Mouse (Mus musculus) NIH3T3 (cell line): ENCODE measurements around the gene Esr1.
A peak's percentile ranks its signal among the peaks of the same experiment; 100 is the strongest.

Source experiments
- DNase-seq: peaks from one replicate; pipeline ENCODE4 v3.0.0-alpha.2; 2012; ENCODE audit warnings: low read depth

Esr1 gene

DNA sequence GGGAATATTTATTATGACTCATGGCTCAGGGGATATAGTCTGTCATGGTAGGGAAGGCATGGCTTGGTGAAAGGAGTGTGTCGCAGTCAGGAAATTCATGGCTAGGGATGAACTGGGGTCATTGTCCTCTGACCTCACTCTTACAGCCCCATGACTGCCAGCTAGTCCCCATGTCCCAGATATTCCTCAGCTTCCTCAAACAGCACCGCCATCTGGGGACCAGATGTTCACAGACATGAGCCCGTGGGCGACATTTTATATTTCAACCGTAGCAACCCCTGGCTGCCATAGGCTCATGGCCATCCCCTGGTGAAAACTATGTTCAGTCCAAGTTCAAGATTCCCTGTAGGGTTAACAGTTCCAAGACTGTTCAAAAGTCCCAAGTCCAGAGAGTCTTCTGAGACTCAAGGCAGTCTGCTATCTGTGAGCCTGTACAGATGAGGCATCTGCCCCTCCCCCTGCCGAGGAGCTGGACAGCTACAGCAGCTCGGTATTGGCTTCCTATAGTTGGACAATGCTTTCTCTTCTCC lies 83.0 kb downstream of the Esr1 start:
- DNase-seq: peak; percentile 41

DNA sequence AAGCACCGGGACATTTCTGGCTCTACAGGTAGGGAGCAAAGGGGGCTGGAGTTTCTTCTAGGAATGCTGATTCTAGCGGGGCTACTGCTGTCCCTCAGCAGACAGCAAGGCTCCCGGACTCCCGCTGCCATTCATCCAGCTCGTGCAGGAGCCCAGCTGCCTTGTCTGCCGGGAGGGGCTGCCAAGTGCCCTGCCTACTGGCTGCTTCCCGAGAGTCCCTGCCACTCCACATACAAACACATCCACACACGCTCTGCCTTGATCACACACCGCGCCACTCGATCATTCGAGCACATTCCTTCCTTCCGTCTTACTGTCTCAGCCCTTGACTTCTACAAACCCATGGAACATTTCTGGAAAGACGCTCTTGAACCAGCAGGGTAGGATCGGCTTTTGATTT lies 98.5 kb downstream of the Esr1 start:
- peak; percentile 28 for DNase-seq

DNA sequence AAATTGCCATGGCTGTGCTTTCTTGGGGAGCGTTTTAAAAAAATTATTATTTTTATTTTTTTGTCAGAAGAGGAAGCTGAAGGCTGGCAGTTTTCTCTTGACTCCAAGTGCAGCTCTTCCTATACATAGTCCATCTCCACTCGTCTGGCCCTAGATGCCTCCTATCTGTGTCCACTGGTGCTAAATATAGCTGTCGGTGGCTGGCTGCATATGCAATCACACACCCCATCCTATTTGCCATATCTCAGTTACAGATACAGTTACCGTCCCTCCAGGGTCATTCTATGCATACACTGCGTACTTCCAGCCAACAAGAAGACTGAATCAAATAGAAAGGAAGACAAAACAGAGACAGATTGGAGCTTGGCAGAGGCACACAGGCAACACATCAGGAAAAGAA lies 100.0 kb downstream of the Esr1 start:
- DNase-seq: no peak

DNA sequence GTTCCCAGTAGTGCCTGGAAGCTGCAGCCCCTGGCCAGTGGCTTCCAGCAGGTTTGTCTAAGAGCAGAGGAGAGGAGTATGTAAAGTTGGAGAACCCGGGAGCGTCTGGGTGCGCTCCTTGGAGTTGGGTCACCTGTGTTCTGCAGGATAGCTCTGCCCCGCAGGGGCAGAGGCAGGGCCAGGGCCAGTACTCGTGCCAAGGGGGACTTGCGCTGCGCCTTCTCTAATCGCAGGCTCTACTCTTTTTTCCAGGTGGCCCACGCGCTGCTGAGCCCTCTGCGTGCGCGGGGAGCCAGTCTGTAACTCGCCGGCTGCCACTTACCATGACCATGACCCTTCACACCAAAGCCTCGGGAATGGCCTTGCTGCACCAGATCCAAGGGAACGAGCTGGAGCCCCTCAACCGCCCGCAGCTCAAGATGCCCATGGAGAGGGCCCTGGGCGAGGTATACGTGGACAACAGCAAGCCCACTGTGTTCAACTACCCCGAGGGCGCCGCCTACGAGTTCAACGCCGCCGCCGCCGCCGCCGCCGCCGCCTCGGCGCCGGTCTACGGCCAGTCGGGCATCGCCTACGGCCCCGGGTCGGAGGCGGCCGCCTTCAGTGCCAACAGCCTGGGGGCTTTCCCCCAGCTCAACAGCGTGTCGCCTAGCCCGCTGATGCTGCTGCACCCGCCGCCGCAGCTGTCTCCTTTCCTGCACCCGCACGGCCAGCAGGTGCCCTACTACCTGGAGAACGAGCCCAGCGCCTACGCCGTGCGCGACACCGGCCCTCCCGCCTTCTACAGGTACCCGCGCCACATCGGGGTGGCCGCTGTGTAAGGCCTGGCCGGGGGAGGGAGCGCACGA lies 100.9 kb downstream of the Esr1 start:
- no peak for DNase-seq

DNA sequence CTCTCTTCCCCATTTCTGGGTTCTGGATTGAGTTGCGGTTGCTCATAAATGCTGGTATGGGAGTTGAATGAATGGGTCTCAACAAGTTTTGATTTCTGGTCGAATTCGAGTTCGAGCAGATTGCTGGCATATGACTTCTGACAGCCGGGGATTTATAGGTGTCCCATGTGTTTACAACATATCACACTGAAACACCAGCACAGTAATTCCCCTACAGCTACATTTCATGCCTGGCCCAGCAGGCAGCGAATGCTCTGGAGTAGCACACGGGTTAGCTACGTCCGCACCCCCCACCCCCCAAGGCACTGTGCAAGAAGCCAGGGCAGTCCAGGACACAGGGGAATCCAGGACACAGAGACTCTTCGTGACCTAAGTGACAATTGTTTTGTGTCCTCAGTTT lies 102.0 kb downstream of the Esr1 start:
- DNase-seq: no peak

DNA sequence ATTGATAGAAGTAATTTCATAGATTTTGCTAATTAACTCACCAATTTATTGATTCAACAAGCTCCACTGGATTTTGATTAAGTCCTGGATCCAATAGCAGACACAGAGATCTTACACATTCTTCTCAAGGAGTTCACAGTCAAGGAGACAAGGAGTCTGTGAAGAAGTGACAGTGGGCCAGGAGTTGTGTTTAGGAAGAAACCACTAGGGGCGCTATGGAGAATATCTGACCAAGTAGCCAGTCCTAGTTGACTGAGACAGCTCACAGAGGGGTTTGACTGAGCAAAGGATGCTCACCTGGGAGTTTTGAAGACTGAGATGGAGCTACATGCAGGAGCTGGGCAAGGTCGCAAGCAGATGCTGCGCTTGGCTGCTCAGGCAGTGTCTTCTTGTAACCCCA lies 113.5 kb downstream of the Esr1 start:
- DNase-seq: peak; percentile 45

DNA sequence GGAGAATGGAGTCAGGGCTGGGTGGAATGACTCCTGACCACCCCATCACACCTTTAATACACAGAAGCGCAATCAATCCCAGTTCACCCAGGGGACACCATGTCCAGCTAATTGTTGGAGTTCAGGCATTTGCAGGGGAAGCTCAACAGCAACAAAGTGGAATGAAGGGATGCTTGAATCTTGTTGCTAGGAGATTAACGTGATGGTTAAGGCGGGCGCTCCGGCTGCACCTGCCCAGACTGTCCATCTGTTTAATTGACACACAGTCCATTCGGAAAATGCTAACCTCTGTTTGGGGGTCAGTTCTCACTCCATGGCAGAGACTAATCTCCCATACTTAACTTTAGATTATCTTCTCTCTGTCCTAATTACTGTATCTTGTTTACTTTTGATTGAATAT lies 114.7 kb downstream of the Esr1 start:
- DNase-seq: no peak

DNA sequence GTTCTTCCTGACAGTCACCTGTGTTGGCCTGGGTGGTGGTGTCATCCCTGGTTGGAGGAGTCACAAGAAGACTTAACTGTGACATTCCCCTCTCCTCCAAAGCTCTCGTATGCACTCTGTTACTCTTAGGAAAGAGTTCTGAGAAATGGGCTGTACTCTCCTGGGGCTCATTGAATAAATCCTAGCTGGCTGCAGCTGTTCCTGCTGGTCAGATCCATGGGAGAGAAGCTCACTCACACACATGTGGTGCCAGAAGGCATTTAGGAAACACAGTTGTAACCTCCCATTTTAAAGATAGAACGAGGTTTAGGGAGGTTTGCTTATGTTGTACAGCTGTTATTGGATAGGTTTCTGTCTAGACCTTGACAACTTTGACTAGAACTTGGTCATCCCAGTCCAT lies 120.9 kb downstream of the Esr1 start:
- DNase-seq: peak; percentile 11

DNA sequence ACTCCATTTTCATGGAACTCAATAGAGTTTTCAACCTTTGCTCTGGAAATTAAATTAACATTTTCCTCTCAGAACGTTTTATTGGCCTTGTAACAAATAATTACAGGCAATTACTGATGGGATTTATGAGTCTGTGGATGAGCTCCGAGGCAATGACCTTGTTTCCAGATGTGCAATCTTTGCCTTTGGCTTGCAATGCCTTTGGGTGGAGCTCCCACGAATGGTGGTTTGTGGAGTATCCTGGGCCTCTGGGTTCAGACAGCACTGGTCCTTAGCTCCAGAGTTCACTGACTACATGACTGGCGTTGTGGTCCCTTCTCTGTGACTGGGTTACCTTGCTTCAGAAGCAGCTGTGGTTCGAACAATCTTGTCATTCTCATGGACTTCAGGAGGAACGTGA lies 122.6 kb downstream of the Esr1 start:
- DNase-seq: no peak

DNA sequence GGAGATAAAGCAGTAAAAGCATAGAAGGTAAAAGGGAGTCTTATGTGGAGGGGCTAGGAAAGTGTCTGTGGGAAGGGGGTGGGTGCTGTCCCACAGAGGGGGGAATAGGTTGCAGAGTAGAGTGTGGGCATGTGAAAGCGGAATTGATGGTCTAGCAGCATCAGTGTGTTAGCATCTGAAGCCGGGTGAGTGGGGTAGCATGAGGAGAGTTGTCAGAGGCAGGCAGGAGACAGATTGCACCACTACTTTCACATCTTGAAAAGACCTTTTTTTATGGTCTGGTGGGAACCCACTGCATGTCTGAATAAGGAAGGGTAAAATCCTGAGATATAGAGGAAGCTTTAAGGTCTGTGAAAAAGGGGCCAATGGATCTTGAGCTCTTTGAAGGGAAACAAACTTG lies 123.5 kb downstream of the Esr1 start:
- no peak for DNase-seq

DNA sequence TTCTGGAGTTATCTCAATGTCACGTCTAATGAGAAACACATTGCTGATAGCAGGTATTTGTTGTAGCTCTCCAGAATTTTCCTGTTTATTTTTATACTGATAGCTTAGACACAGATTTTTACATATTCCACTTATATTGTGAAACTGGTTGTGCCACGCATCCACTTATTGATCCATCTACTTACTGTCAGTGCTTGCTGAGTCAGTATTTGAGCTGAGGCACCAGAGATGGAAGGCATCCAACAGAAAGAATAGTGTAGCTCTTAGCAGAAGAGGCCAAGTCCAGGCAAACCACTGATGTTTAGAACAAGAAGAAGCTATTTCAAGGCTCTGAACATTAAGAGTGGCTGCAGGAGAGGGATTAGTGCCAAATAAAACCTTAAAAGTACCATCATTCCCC lies 126.9 kb downstream of the Esr1 start:
- peak; percentile 43 for DNase-seq

DNA sequence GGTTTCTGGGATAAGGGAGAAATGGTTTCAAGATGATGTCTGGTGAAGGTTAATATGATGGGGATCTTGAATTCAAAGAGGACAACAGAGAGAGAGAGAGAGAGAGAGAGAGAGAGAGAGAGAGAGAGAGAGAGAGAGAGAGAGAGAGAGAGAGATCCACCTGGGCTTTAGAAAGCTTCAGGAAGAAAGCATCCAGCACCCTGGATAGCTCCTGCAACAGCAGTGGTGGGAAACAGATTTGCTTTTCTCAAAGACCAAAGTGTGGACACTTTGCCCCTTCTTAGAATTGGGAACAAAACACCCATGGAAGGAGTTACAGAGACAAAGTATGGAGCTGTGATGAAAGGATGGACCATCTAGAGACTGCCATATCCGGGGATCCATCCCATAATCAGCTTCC lies 139.7 kb downstream of the Esr1 start:
- DNase-seq: peak; percentile 75

DNA sequence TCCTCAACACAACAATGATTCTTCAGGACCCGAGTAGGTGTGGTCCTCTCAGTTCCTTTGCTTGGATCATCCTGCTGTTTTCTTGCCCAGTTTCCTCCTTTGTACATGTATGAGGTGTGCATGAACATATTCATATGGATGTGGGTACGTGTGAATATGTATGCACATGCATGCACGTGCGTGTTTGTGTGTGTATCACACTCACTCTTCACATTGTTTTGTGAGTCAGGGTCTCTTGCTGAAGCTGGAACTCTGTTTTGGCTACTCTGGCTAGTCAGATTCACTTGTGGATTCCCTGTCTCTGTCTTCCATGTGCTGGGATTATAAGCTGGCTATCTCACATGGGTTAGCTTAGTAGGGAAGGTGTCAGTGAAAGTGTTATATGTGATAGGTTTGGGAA lies 141.6 kb downstream of the Esr1 start:
- no peak for DNase-seq

DNA sequence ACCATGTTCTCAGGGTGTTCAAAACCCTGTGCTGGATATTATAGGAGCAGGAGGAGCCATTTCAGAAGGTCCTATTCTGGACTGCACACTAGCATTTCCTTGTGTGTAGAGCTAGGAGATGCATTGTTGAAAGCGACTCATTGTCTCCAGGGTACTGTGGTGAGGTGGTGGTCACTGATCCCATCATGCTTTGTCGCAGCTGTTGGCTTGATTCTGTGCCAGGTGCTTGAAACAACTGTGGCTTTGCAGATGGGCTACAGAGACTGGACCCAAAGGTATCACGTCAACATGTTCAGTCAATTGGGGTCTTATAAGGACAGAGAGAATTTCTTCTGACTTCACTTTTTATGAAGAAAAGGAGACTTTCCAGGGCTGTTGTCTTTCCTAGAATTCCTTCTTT lies 164.1 kb downstream of the Esr1 start:
- peak; percentile 73 for DNase-seq

DNA sequence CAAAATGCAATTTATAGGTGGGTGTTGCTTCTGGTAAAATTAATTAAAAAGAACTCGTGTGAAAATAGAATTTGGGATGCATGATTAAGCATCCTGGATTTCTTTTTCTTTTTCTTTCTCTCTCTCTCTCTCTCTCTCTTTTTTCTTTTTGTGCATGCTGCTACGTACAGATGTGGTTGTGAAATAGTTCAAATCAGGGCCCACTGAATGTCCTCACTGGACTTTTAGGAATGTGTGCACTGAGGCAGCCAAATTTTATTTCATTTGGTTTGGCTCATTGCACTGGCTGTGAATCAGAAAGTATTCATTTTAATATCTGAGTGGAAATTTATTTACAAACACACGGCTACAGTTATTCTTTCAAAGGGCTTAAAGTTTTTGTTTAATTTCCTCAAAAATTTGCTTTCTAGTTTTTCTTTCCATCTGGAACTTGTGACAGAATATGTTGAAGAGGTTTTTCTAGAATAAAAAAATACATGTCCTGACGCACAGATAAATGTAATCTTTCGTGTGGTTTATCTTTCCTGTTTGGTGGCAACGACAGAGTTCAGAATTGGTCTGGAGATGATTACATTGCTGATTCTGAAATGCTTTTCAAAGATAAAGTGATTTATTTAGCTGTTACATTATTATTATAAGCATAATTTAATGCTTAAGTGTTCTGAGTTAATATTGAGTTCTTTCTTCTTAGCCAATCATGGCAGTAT lies 164.8 kb downstream of the Esr1 start:
- peak; percentile 86 for DNase-seq

DNA sequence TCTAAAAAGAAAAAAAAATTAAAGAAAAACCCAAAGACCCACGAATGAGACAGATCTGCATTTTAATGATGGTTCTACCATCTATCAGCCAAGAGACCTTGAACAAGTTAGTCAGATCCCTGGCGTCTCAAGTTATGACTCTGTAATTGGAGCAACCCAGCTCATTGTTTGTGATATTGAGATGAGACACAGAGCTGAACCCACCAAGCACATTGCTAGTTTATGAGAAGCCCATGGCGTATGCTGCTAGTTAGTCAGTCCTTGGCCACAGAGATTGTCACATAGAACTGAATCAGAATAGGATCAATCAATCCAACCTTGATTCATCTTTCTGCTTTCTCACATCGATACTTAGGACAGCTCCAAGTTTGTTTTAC lies 165.3 kb downstream of the Esr1 start:
- DNase-seq: peak; percentile 37

DNA sequence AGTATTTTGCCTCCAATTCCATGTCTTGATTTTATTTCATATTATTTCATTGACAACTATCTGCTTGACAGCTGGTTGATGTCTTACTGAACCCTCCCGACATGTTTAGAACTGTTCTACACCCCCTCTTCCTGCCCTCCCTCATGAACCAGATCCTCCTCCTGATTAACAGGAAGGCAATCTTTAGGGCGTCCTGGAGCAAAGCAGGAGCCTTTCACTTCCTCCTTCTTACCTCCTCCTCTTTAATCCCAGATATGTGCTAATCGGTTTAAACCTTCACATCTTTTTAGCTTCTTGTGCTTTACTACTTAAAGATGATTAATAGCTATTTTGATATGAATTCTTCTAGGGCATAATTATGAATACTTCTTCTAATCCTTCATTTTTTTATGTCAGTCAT lies 166.6 kb downstream of the Esr1 start:
- DNase-seq: no peak

DNA sequence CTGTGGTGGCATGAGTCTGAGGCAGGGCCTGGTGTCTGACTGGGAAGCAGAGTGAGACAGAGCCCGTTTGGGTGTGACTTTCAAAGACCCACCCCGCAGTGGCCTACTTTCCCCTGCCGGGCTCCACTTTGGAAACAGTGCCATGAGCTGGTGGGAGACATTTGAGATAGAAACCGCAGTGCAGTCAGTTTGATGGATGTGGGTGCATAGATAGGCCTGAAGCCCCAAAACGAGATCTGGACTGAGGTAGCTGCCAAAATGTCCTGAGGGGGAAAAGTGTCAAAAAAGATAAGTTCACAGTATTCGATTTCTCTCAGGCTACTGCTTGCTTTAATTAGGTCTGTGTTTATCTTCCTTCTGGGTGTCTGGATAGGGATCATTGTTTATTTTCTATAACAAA lies 169.5 kb downstream of the Esr1 start:
- DNase-seq: no peak

DNA sequence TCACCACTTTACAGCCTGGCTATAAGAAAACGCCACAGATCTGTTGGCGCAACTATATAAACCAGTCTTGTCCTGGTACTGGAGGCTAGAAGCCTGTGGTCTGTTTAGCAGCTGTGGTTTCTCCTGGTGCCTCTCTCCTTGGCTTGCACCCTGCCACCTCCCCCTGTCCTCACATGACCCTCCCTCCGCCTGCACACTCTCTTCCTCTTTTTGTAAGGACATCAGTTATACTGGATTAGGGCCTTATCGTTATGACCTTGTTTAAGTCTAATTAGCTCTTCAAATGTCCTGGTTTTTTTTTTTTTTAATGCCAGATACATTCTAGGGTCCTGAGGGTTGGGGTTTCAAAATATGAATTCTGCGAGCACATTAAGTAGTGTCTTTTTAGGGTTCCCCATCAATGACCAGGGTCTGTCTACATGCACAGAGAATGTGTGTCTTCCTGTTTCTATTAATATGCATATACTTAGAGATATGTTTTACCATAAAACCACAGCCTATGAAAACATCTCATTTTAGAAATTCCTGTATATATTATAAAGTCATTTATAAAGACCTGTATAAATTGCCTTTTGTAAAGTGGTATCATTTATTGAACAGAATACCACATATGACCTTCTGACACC lies 175.7 kb downstream of the Esr1 start:
- no peak for DNase-seq

DNA sequence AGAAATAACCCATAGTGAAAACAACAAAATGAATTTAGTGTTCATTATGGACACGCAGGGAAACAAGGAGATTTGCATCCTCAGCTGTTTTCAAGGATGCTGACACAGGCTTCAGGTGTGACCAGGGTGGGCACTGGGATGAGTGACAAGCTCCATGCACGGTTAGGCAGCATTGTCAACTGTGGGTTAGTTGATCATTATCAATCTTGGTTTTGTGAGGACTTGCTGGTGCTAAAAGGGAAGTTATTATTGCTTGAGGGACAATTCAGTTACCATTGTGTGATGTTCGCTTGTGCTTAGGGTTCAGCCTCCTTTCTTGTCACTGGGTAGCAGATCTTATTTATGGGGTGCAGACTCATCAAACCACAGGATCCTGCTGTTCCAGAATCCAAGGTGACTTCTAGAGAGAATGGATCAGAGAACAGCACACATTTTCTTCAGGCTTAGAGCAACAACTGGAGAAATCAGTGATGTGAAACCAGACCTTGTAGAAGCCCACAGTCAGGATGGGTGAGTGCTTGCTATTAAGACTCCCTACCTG lies 186.9 kb downstream of the Esr1 start:
- no peak for DNase-seq

DNA sequence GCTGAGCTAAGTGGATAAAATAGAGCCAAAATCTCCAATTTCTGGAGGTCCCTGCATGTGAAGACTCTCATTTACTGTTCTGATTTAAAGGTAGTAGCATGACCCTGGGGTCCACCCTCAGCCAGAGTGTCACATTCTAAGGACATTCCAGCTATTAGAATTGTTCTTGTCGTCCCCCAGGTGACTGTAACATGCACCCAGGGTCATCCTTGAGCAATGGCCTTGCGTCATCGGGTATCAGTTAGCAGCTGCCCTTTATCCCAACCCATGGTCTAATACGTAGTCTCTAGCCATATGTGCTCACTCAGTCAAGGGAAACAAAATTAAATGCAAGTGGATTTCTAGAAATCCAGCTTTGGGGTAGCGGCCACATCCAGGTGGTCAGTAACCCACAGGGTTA lies 213.0 kb downstream of the Esr1 start:
- DNase-seq: no peak

DNA sequence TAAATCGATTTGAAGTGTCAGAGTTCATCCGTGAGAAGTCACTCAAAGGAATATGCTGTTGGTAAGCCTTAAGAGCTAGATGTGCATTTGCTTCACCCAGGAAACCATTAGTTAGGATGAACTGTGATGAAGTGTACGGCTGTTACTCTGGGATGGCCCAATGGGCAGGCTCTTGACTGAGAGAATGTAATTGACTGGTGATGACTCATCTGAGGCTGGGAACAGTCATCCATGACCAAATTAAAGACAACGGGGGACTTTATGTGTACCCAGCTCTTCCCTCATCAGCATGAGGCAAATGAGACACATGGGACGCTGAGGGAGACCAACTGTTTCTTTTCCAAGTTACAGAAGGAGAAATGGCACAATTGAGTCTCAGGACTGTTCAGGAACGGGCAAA lies 219.2 kb downstream of the Esr1 start:
- no peak for DNase-seq

DNA sequence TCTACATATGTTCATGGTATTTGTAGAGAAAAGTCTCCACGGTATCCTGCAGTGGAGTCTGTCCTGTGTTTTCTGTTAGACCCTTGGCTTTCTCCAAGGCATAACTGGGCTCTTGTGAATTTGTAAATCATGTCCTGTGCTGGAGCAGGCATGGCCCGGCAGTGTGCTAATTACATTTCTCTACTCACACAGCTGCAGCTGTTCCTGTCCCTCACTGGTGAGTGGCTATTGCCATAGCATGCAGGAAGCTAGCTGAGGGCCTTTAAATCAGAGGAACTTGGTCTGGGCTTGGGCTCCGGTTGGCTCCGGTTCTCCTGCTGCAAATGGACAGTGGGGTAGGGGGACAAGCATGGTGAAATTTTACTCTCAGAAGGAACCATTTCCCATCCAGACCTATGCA lies 226.7 kb downstream of the Esr1 start:
- DNase-seq: no peak
